In the genomic region with DNA sequence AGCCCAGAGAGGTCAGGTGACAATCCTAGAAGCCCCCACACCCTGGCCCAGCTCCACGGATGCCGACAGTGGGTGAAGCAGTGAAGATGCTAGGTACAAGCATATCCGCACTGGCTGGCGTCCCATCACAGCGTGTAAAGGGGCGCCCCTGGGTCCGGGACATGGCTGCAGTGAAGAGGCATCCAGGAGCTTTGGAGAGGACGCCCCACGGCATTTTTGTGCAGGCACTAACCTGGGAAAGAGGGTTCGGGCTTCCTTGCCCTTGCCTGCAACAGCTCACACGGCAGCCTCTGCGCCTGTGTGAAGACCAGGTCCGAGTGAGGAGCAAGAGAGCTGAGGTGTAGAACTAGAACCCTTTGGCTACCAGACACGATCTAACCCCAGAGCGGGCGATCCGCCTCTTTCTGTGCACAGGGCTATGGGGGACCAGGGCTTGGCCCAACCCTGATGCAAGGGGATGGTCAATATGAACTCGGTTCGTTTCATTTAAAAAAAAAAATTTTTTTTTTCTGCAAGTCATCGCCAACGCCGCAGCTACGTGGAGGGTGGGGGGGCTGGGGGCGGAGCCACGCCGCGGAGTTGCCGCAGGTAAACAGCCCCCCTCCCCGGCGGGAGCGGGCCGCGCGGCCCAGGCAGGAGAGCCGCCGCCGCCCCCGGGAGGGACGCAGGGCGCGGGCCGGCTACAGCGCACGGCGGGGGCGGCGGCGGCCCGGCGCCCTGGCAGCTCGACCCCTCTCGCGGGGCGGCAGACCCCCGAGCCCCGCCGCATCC, we compare ENCODE assay signal across 7 mouse cellular contexts. TPM values are rescaled to one million over a fixed set of nuclear protein-coding genes. Genes with fewer than 3 reads are reported as not detected.
DNase-seq lines count a peak whose midpoint lies in the region; ATAC-seq lines count a peak whose summit lies in the region.

TSS of gene Panx2 (plus strand) at position 574 of the 771 bp plus-strand sequence.

- H3K4me2 ChIP-seq in forebrain, embryonic 15.5 days (replicated peaks), result peak within 1 kb of the TSS; percentile 95
- H3K4me2 ChIP-seq in midbrain, embryonic 12.5 days (replicated peaks), result peak within 1 kb of the TSS; percentile 92

- under 1% methylated on average over 32 of the region's 57 CpGs for WGBS in forebrain, embryonic 15.5 days
- 1% methylated on average over 33 of the region's 57 CpGs for WGBS in midbrain, embryonic 12.5 days

- peak within 1 kb of the TSS; percentile 34 for H3K27ac ChIP-seq in forebrain, embryonic 15.5 days (replicated peaks)
- H3K27ac ChIP-seq in midbrain, embryonic 12.5 days (replicated peaks), result peak within 1 kb of the TSS; percentile 20; the same call in 1 of the 2 replicates

- no peaks in the 10 kb centered on the region for H3K27me3 ChIP-seq in forebrain, embryonic 15.5 days
- peaks cover 67% of the 10 kb centered on the region for H3K27me3 ChIP-seq in midbrain, embryonic 12.5 days

- peak; percentile 75 for ATAC-seq in forebrain, embryonic 15.5 days (replicated peaks)
- peak; percentile 55 for ATAC-seq in midbrain, embryonic 12.5 days (ENCODE audit: low FRiP score, low read depth)

- peak within 1 kb of the TSS; percentile 69 for H3K4me3 ChIP-seq in forebrain, embryonic 15.5 days
- H3K4me3 ChIP-seq in midbrain, embryonic 12.5 days, result peak within 1 kb of the TSS; percentile 72

- peak; percentile 39 to 55 for DNase-seq in right cerebral cortex, adult 2 months (ENCODE audit: low spot score in 2 of 2)
- DNase-seq in right cerebral cortex, postnatal 36 days (ENCODE audit: low spot score in 2 of 2), result no peak
- DNase-seq in cerebellum, postnatal 25 days, result peak; percentile 80 to 82
- DNase-seq in layer of hippocampus, postnatal 14 days (ENCODE audit: low spot score in 2 of 2), result peak in 1 of 2 experiments; percentile 26
- no peak for DNase-seq in adrenal gland, postnatal 25 days

- H3K9ac ChIP-seq in forebrain, embryonic 15.5 days (replicated peaks), result peak within 1 kb of the TSS; percentile 84
- H3K9ac ChIP-seq in midbrain, embryonic 12.5 days (replicated peaks), result peak within 1 kb of the TSS; percentile 82

- H3K9me3 ChIP-seq in forebrain, embryonic 15.5 days, result no peaks in the 10 kb centered on the region
- H3K9me3 ChIP-seq in midbrain, embryonic 12.5 days, result no peaks in the 10 kb centered on the region

- no peaks in the 10 kb centered on the region for H3K36me3 ChIP-seq in forebrain, embryonic 15.5 days
- H3K36me3 ChIP-seq in midbrain, embryonic 12.5 days, result no peaks in the 10 kb centered on the region

- peaks cover 22% of the 10 kb centered on the region for H3K4me1 ChIP-seq in forebrain, embryonic 15.5 days
- H3K4me1 ChIP-seq in midbrain, embryonic 12.5 days, result peaks cover 12% of the 10 kb centered on the region

RNA-seq across cellular contexts. Expression of gene Panx2, which starts in this region (rescaled TPM):
- 3.6 and 4.6 TPM in 2 replicates for polyA plus RNA-seq in forebrain, embryonic 15.5 days (2015; fragmentation: Nextera tagmentation; extraction: Ambion mirVana)
- total RNA-seq in layer of hippocampus, postnatal 14 days (2021), result 100 to 1,000 TPM; 131 to 143 TPM
- 1.6 and 2.1 TPM in 2 replicates for polyA plus RNA-seq in midbrain, embryonic 12.5 days (2016; fragmentation: Nextera tagmentation; extraction: Ambion mirVana)
- 0.81 and 1.6 TPM in 2 replicates for total RNA-seq in adrenal gland, postnatal 25 days (2021)

Comparison
In these comparisons a context has a peak if more than half of its experiments do, and no peak if none do; other contexts are left out.
1. RNA of gene Panx2 (total RNA-seq): 131 to 143 TPM in layer of hippocampus, postnatal 14 days; 0.81 to 1.6 TPM in adrenal gland, postnatal 25 days; every median in the first group is over 10 times any median in the second.
2. DNase-seq: peak in right cerebral cortex, adult 2 months (2 of 2) and cerebellum, postnatal 25 days (2 of 2); none in right cerebral cortex, postnatal 36 days (0 of 2) and adrenal gland, postnatal 25 days (single experiment).